In the genomic region with DNA sequence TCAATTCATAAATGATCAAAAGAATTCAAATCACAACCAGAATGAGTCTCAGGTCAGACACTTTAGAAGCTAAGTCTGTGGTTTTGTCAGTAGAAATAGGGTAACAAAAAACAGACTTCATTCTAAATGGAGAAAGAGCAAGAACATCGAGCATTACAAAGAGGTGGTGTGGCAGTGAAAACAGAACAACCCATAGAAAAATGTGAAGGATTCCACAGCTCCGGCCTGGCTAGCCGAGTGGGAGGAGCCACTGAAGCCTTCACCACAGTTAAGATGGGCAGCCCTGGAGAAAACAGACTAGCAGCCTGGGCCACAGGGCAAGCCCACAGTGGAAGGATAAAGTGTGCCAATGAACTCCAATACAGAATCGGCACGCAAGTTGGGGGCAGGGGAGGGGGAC, we compare ENCODE assay signal across 31 mouse cellular contexts.
DNase-seq lines count a peak whose midpoint lies in the region; ATAC-seq and TF ChIP-seq lines count a peak whose summit lies in the region.
"Had no signal": no experiment of that assay in that cellular context is flagged by ENCODE, and none has a peak within 500 bp of the region (broad histone marks: within the 10 kb centered on the region; RNA-seq: fewer than 3 reads in every experiment).

No protein-coding gene starts in this region.

- no peaks in the 10 kb centered on the region for H3K9me3 ChIP-seq in heart, embryonic 11.5 days (replicated peaks; ENCODE audit: control insufficient read depth, low read length)
- H3K9me3 ChIP-seq in liver, postnatal 0 days (ENCODE audit: low read length) = no peaks in the 10 kb centered on the region
- H3K9me3 ChIP-seq: embryonic facial prominence, embryonic 15.5 days; forebrain, embryonic 10.5 days; forebrain, embryonic 13.5 days; heart, embryonic 10.5 days; heart, embryonic 15.5 days; hindbrain, embryonic 10.5 days; hindbrain, embryonic 13.5 days; intestine, embryonic 15.5 days had no signal

- H3K36me3 ChIP-seq in heart, embryonic 11.5 days (ENCODE audit: control insufficient read depth, insufficient read depth, low read length) = no peaks in the 10 kb centered on the region
- no peaks in the 10 kb centered on the region for H3K36me3 ChIP-seq in liver, postnatal 0 days (replicated peaks; ENCODE audit: insufficient read depth, low read length)
- H3K36me3 ChIP-seq: embryonic facial prominence, embryonic 15.5 days; forebrain, embryonic 10.5 days; heart, embryonic 10.5 days; heart, embryonic 15.5 days; hindbrain, embryonic 10.5 days; hindbrain, embryonic 13.5 days; intestine, embryonic 15.5 days had no signal

- TF ChIP-seq CTCF in liver, postnatal 0 days (IDR thresholded peaks at IDR 0.05; ENCODE audit: low read depth) = no peak

- no peak for TF ChIP-seq EP300 in liver, postnatal 0 days (IDR thresholded peaks at IDR 0.05; ENCODE audit: low read depth)

- H3K27ac ChIP-seq in heart, embryonic 11.5 days (ENCODE audit: low read depth, low read length) = no peak overlapping the region
- no peak overlapping the region for H3K27ac ChIP-seq in liver, postnatal 0 days (ENCODE audit: low read depth)
- H3K27ac ChIP-seq: embryonic facial prominence, embryonic 15.5 days; forebrain, embryonic 10.5 days; forebrain, embryonic 13.5 days; heart, embryonic 10.5 days; hindbrain, embryonic 10.5 days; hindbrain, embryonic 13.5 days; intestine, embryonic 15.5 days had no signal

- no peak overlapping the region for H3K9ac ChIP-seq in heart, embryonic 11.5 days (ENCODE audit: low read depth, low read length)
- no peak overlapping the region for H3K9ac ChIP-seq in liver, postnatal 0 days (replicated peaks)
- H3K9ac ChIP-seq: embryonic facial prominence, embryonic 15.5 days; forebrain, embryonic 13.5 days; heart, embryonic 15.5 days; hindbrain, embryonic 13.5 days; intestine, embryonic 15.5 days had no signal

- DNase-seq in embryo, embryonic 10 days (ENCODE audit: low spot score) = peak; percentile 9
- no peak for DNase-seq in embryo, embryonic 9.5 days (ENCODE audit: extremely low spot score)
- no peak for DNase-seq in heart, adult 18-20 months
- peak; percentile 52 for DNase-seq in Muller cell, postnatal 12 days (ENCODE audit: inconsistent ontology term)
- DNase-seq in fibroblast of lung, adult 2 months (ENCODE audit: low read depth) = peak; percentile 58
- no peak for DNase-seq in gastrocnemius, postnatal 4 days (ENCODE audit: low spot score in 2 of 2)
- DNase-seq in liver, postnatal 0 days = no peak
- DNase-seq: adrenal gland, postnatal 10 days; adrenal gland, postnatal 36 days; cerebellum, adult 18-20 months; cerebellum, adult 9-10 months; cerebellum, postnatal 14 days; gastrocnemius, postnatal 10 days; gastrocnemius, postnatal 36 days; heart, adult 11 months; heart, postnatal 10 days; heart, postnatal 36 days; kidney, adult 11 months had no signal

- H3K4me3 ChIP-seq in heart, embryonic 11.5 days (ENCODE audit: low read depth, low read length) = no peak overlapping the region
- H3K4me3 ChIP-seq in liver, postnatal 0 days (ENCODE audit: low read depth, low read length) = no peak overlapping the region
- H3K4me3 ChIP-seq: embryonic facial prominence, embryonic 15.5 days; erythroblast, embryonic 14.5 days; forebrain, embryonic 10.5 days; forebrain, embryonic 13.5 days; heart, embryonic 10.5 days; heart, embryonic 15.5 days; hindbrain, embryonic 10.5 days; hindbrain, embryonic 13.5 days; intestine, embryonic 15.5 days had no signal

- WGBS in heart, embryonic 11.5 days (ENCODE audit: insufficient replicate concordance) = 21% methylated on average over 5 of the region's 5 CpGs
- 62% methylated on average over 5 of the region's 5 CpGs for WGBS in liver, postnatal 0 days (ENCODE audit: insufficient replicate concordance)

- H3K4me1 ChIP-seq in heart, embryonic 11.5 days (ENCODE audit: control insufficient read depth, insufficient read depth, low read length) = peaks cover 5% of the 10 kb centered on the region; the same call in 1 of the 2 replicates
- H3K4me1 ChIP-seq in liver, postnatal 0 days (ENCODE audit: insufficient read depth) = no peaks in the 10 kb centered on the region
- H3K4me1 ChIP-seq: forebrain, embryonic 10.5 days; forebrain, embryonic 13.5 days; hindbrain, embryonic 13.5 days had no signal

- H3K27me3 ChIP-seq in heart, embryonic 11.5 days (ENCODE audit: control insufficient read depth, insufficient read depth, low read length) = no peaks in the 10 kb centered on the region
- no peaks in the 10 kb centered on the region for H3K27me3 ChIP-seq in liver, postnatal 0 days (ENCODE audit: insufficient read depth, low read length)
- H3K27me3 ChIP-seq: embryonic facial prominence, embryonic 15.5 days; forebrain, embryonic 13.5 days; heart, embryonic 15.5 days; hindbrain, embryonic 13.5 days; intestine, embryonic 15.5 days; Patski had no signal

- H3K4me2 ChIP-seq in heart, embryonic 11.5 days = no peak overlapping the region
- H3K4me2 ChIP-seq in liver, postnatal 0 days (ENCODE audit: low read depth, low read length) = no peak overlapping the region
- H3K4me2 ChIP-seq: embryonic facial prominence, embryonic 15.5 days; forebrain, embryonic 13.5 days; heart, embryonic 15.5 days; hindbrain, embryonic 13.5 days; intestine, embryonic 15.5 days had no signal

- 0 out of 2 replicates have a peak, but pooled peaks have one; percentile 31 for ATAC-seq in heart, embryonic 11.5 days (replicated peaks; ENCODE audit: insufficient number of reproducible peaks, low FRiP score, low TSS enrichment)
- no peak for ATAC-seq in liver, postnatal 0 days
- ATAC-seq: forebrain, embryonic 13.5 days; forebrain, embryonic 16.5 days; hindbrain, embryonic 16.5 days; intestine, embryonic 15.5 days; Patski had no signal

Comparison
In these comparisons a context has a peak if more than half of its experiments do, and no peak if none do; other contexts are left out.
1. DNase-seq: peak in embryo, embryonic 10 days (single experiment), Muller cell, postnatal 12 days (single experiment) and fibroblast of lung, adult 2 months (single experiment); none in embryo, embryonic 9.5 days (single experiment), heart, adult 18-20 months (0 of 2), gastrocnemius, postnatal 4 days (0 of 2) and liver, postnatal 0 days (single experiment).